Mouse (Mus musculus): ENCODE results near the gene Tspan18.

- no peak for TF ChIP-seq CTCF (IDR thresholded peaks at IDR 0.05; ENCODE audit: extremely low read depth, insufficient read length, insufficient replicate concordance, low read depth, low read length)
- TF ChIP-seq POLR2A (IDR thresholded peaks at IDR 0.05; ENCODE audit: low read depth, low read length): no peak
Measured at GRCm38 (mm10) chr2:93282636-93283035, 51.7 kb downstream of the Tspan18 start.
